Mouse (Mus musculus): ENCODE data around the gene Tcp1. TPM values are rescaled to one million over a fixed set of nuclear protein-coding genes. Genes with fewer than 3 reads are reported as not detected.
A peak's percentile ranks its signal among the peaks of the same experiment; 100 is the strongest.
"Not testable (repeated sequence)": the region's sequence is repeated elsewhere in the genome, so short reads cannot be mapped to it uniquely, and the experiment has no call there.

Gene Tcp1
- total RNA-seq, 1 experiment from 2014 or later, result 302 TPM

GRCm38 (mm10) chr17:12956664-12957063 lies 41.2 kb downstream of the Tcp1 start:
- no peak for ATAC-seq (ENCODE audit: extremely low read depth, insufficient number of reproducible peaks, low FRiP score, poor library complexity, severe bottlenecking)

DNA sequence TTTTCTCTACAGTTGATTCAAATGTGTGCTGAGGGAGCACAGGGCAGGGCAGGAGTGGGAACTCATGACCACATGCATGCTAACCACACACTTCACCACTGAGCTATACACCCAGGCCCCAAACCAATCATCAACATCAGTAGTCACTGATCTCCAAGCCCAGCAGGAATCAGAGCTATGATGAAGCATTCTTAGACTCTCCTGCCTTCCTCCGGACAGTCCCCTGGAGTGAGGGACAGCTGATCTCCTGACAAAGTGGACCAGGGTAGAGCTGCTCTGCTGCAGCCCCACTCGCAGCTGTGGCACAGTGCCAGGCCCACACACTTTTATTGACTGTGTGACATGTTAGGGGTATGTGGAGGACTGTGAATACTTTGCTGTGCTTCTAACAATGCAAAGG lies 43.9 kb downstream of the Tcp1 start:
- not testable (repeated sequence) for ATAC-seq (ENCODE audit: extremely low read depth, insufficient number of reproducible peaks, low FRiP score, poor library complexity, severe bottlenecking)

GRCm38 (mm10) chr17:12960331-12960873 lies 44.9 kb downstream of the Tcp1 start, which contains the start of gene Acat2:
Gene Acat2, minus strand, starts transcription at chr17:12960747.
- ATAC-seq (ENCODE audit: extremely low read depth, insufficient number of reproducible peaks, low FRiP score, poor library complexity, severe bottlenecking), result peak; percentile 92

DNA sequence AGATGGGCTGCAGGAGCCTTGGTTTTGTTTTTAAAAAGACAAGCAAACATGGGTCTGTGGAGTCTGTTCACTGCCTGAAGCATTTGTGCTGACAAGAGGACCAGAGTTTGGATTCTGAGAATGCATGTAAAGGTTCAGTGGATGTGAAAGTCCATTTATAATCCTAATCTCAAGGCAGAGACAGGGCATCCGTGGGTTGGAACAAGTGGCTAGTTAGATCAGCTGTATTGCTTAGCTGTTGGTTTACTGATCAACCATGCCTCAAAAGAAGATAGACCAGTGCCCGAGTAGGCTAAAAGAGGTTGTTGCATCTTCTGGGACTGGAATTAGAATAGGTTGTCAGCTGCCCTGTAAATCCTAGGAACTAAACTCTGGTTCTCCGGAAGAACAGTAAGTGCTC lies 48.0 kb downstream of the Tcp1 start:
- no peak for ATAC-seq (ENCODE audit: extremely low read depth, insufficient number of reproducible peaks, low FRiP score, poor library complexity, severe bottlenecking)

GRCm38 (mm10) chr17:12967173-12967572 lies 51.7 kb downstream of the Tcp1 start:
- ATAC-seq (ENCODE audit: extremely low read depth, insufficient number of reproducible peaks, low FRiP score, poor library complexity, severe bottlenecking), result no peak

DNA sequence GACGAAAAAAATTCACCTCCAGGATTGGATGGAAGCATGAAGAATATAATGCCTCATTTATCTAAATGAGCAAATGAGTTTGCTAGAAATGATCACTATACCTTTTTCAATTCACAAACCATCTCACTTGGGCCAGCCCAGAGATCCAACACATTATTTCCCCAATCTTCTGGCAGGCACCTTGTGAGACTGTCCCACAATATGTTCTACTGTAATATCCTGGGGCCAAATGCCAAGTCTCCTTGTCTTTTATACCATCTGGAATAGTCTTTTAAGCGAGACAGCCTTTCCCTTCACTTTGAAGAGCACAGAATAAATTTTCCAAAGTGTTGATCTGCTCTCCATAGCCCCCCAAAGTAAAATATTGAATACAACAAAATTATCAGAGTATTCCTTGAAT lies 58.4 kb downstream of the Tcp1 start:
- no peak for ATAC-seq (ENCODE audit: extremely low read depth, insufficient number of reproducible peaks, low FRiP score, poor library complexity, severe bottlenecking)

Other genes with a start within 250 kb of the Tcp1 start
- not detected in 2 replicates for gene Slc22a1, start 239.9 kb upstream of the Tcp1 start, total RNA-seq (2017)
- 19.9 and 20.5 TPM in 2 replicates for gene Igf2r, start 146.0 kb upstream of the Tcp1 start, total RNA-seq (2017)
- gene Mas1, start 47.6 kb upstream of the Tcp1 start, total RNA-seq (2017), result not detected in 2 replicates
- gene Mrgprh, start 39.7 kb upstream of the Tcp1 start, total RNA-seq (2017), result not detected in 2 replicates
- 1.8 and 2.9 TPM in 2 replicates for gene Pnldc1, start 5.5 kb upstream of the Tcp1 start, total RNA-seq (2017)
- gene Mrpl18, start 644 bp downstream of the Tcp1 start, total RNA-seq (2017), result 44.6 and 45.9 TPM in 2 replicates
- 0.35 and 0.86 TPM in 2 replicates for gene Acat3, start 24.9 kb downstream of the Tcp1 start, total RNA-seq (2017)
- gene Acat2, start 45.0 kb downstream of the Tcp1 start, total RNA-seq (2017), result 7.1 and 10.4 TPM in 2 replicates
- 173 and 194 TPM in 2 replicates for gene Wtap, start 78.5 kb downstream of the Tcp1 start, total RNA-seq (2017)
- gene Sod2, start 91.1 kb downstream of the Tcp1 start, total RNA-seq (2017), result 27.9 and 28.4 TPM in 2 replicates
- not detected in 2 replicates for gene Gpr31b, start 136.6 kb downstream of the Tcp1 start, total RNA-seq (2017)
- not detected in 2 replicates for gene Tcp10b, start 145.4 kb downstream of the Tcp1 start, total RNA-seq (2017)
- 0.61 and 1.2 TPM in 2 replicates for gene Unc93a, start 216.1 kb downstream of the Tcp1 start, total RNA-seq (2017)

Data from neutrophil, adult 5-6 weeks (primary cell).